Mouse (Mus musculus) ES-Bruce4 (cell line): ENCODE measurements around the gene Plscr3.

ENCODE experiments used
- CTCF ChIP-seq: IDR thresholded peaks from one replicate; pipeline ENCODE4 v1.8.1; 2011; ENCODE audit warnings: low read depth, low read length
- POLR2A ChIP-seq: IDR thresholded peaks from one replicate; pipeline ENCODE4 v1.8.1; 2011; ENCODE audit warnings: low read length; ENCODE audit not compliant: insufficient read depth

- TF ChIP-seq CTCF (no peak), POLR2A (no peak)
Observed at GRCm38 (mm10) chr11:69833554-69833953, 12.6 kb upstream of the Plscr3 start.
